Mouse (Mus musculus) left cerebral cortex, postnatal 10 days (tissue): Measurements from ENCODE around the gene Spns3. TPM values are rescaled to one million over a fixed set of nuclear protein-coding genes. Genes with fewer than 3 reads are reported as not detected.

Source experiments
- DNase-seq, 2 experiments: peaks; one replicate each; pipeline ENCODE4 v3.0.0; 2021 to 2022; ENCODE audit warnings: low spot score in 2 of 2, mixed read lengths in 1 of 2; ENCODE audit errors: extremely low spot score in 1 of 2
- intact Hi-C: fragments of 180-260 bp; cut with DNase I; formaldehyde crosslinking; loops from one replicate; pipeline ENCODE4 v1.15.1; 2025
- total RNA-seq, 2 experiments: library from RNA; stranded (reverse); gene quantifications; 2 replicates each; pipeline ENCODE4 v1.2.3; 2021

Gene Spns3
- total RNA-seq, result under 1 TPM in 1 of 2 experiments, not detected in 1; 0.11 TPM

DNA sequence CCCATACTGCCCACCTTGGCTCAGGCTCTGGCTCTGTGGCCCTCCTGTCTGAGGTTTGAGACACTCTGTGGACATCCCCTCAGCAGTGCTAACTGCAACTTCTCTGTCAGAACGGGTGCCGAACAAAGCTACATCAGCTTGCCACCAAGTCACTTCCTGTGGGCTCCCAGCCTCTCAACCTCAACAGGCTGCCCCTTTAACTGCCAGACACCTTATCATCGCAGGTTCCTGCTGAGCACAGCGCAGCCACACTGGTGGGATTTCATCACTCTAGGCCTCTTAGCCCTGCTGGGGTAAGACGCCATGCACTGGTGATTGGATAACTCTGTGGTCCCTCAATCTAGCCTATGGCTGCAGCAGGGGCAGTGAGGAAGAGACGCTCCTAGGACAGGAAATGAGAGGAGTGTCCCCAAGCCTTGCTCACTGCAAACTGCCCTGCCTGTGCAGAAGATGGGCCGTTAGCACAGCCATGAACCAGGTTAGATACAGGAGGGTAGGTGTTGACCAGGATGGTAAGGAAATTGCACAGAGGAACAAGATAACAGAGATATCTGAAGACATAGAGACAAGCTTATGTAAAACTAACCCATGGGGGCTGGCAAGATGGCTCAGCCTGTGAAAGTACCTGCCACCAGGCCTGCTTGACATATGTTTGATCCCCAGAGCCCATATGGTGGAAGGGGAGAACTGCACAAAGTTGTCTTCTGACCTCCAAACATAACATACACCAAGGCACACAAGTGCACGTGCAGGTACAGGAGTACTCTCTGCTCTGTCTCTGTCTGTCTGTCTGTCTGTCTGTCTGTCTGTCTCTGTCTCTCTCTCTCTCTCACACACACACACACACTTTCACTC, at the start of gene Spns3:
Spns3 (minus strand) TSS at position 373 of the 855 bp plus-strand sequence.
- no peak for DNase-seq
- intact Hi-C loops, result loop anchor here (10.0 kb wide), 1 partner anchor 1216 kb away; no protein-coding TSS in a partner anchor

DNA sequence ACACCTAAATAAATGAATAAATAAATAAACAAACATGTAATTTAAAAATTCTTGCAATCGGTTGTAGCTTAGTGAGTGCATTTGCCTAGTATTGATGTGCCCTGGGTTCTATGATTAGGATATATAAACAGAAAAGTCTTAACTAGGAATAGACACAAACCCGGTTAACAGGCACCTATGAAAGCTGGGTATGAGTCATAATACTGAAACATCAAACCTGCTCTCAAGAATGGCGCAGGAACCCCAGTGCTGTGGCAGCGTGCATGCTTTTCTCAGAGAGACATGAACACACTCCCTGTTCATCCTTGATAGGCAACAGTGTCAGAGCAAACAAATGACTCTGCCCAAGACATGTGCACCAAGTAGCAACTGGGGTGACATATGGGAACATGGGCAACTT, 47.5 kb upstream of the Spns3 start:
- DNase-seq, result no peak
- intact Hi-C loops, result no loop called here

DNA sequence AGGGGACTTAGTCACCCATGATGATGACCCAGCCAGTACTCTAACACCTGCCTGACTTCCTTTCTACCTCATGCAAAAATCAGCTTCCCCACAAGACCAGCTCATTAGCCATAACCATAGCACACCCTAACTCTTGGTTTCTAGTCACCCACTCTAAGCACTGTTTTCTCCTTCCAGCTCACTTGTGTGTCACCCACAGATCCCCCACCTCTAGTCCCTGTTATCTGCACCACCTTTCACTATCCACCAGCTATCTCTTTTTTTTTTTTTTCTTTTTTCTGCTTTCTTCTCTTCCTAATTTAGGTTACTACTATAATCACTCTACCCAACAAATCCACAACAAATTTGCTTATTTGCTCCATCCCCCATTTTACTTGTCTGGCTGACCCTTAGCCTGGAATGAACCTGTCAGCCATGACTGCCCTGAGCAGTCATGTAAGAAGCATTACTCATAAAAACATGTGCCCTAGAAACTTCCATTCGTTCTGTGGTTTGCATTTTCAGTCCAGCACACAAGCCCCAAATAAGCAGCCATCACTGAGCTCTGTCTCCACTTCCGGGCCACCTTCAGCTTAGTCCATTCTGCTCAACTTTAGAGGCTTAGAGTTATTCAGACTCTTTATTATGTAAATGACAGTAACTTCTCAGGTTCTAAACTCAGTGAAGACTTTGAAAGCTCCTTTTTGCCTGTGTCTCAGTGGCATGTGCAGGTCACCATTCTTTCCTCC, 44.9 kb upstream of the Spns3 start:
- intact Hi-C loops, result no loop called here
- DNase-seq, result no peak

DNA sequence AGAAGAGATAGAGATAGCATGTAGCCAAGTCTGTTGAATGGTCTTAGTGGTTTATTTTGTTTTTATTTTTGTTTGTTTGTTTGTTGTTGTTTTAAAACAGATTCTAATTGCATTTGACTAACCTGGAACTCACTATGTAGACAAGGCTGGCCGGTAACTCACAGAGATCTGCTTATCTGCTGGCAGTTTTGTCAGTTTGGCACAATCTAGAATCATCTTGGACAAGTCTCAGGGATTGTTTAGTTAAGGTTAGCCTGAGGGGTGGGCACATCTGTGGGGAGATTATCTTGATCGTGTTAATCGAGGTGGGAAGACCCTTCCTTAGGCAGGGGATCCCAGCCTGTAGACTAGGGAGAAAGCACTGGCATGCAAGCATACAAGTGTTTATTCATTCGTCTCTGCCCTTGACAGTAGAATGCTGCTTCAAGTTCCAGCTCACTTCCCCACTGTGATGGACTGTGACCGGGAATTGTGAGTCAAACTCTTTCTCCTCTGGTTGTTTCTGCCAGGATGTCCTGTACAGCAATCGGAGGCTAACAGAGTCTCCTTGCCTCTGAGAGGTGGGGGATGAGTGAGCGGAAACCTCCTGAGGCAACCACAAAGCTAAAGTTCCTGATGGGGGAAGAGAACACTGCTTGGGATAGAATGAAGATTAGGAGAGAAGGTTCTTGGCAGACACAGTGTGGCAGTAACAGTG, 37.4 kb upstream of the Spns3 start:
- intact Hi-C loops, result no loop called here
- no peak for DNase-seq

DNA sequence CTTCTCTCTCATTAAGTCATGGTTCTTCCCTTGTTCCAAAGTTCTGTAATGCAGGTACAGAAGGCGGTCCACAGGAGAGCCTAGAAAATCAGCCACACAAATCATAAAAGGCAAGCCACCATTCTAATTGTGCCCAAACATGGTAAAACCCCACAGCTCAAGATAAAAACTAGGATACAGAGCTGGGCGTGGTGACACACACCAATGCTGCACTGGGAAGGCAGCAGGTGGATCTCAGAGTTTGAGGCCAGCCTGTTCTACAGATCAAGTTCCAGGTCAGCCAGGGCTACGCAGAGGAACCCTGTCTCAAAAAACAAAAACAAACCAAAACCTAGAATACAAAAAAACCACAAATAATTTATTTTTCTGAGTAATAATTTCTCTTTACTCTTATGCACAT, 36.3 kb upstream of the Spns3 start:
- no peak for DNase-seq
- intact Hi-C loops, result no loop called here

DNA sequence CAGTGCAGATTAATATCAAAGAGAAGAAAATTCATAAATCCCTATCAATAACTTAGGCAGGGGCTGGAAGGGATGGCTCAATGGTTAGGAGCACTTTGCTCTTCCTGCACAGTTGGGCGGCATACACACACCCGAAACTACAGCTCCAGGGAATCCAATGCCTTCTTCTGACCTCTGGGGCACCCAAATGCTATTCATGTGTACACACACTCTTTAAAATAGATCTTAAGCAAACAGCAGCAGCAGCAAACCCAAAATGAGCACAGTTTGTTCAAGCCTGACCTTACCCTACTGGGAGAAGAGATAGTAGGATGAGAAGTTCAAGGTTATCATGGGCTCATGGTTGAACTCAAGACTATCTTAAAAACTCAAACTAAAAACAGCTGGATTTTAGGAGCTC, 32.8 kb upstream of the Spns3 start:
- DNase-seq, result no peak
- intact Hi-C loops, result no loop called here

DNA sequence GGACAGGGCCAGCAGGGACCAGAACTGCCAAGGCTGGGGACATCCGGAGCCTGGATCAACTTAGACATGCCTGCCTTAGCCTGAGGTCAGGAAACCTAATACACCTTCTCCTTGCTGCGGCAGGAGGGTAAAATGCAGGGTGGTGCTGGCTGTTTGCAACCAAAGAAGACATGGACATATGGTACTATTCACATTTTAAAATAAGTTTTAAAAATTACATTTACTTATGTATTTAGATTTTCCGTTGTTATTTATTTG, 32.1 kb upstream of the Spns3 start:
- DNase-seq, result no peak
- intact Hi-C loops, result no loop called here

DNA sequence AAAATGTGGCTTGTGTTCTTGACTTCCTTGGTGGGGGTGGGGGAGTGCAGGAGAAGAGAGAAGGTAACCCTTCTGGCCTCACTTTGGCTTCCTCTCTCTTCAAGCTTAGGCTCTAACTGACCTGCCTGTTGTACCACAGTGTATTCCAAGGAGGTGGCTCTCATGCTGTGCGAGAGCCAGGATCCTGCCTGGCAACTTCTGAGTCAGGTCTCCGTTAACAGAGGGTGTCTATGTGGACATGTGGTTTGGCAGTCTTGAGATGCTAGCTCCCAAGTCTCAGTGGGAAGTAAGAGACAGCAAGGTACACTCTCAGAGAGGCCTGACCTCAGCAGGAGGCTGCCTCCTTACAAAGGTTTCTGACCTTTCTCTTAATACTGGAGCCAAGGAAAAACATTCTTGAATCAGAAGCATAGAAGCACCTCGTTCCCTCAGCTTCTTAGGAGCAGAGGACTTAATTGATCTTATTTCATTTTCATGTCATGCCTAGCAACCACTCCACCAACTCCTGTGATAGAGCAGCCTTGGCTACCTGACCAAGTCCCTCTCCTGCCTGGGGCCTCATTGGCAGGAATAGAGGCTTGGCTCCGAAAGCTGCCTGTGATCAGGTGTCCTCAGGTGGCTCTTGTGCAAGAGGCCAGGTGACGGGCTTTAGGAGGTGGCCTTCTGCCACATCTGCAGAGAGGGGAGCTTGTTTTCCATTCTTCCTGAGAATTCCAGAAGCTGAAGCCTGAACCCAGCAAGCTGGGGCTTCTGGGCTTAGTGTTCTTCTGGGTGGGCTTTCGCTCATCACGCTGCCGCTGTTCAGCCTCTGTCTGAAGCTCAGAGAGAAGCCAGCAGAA, 31.5 kb upstream of the Spns3 start:
- intact Hi-C loops, result no loop called here
- DNase-seq, result no peak

DNA sequence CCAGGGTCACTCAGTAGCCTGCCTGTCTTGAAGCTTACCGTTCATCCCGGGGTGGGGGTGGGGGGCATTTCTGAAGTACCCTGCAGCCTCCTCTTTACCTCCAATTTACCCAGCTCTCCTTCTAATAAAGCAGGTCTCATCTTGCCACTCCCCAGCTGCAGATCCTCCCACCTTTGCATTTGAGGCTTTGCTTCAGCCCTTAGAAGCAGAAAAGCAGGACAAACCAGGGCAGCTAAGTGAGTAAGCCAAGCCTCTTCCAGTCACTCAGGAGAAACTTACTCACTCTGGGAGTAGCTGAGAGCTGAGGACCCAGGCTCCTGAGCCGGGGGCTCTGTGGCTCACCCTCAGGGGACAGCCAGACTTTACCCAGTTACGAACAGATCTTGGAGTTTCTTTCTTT, 28.2 kb upstream of the Spns3 start:
- no peak for DNase-seq
- intact Hi-C loops, result no loop called here

DNA sequence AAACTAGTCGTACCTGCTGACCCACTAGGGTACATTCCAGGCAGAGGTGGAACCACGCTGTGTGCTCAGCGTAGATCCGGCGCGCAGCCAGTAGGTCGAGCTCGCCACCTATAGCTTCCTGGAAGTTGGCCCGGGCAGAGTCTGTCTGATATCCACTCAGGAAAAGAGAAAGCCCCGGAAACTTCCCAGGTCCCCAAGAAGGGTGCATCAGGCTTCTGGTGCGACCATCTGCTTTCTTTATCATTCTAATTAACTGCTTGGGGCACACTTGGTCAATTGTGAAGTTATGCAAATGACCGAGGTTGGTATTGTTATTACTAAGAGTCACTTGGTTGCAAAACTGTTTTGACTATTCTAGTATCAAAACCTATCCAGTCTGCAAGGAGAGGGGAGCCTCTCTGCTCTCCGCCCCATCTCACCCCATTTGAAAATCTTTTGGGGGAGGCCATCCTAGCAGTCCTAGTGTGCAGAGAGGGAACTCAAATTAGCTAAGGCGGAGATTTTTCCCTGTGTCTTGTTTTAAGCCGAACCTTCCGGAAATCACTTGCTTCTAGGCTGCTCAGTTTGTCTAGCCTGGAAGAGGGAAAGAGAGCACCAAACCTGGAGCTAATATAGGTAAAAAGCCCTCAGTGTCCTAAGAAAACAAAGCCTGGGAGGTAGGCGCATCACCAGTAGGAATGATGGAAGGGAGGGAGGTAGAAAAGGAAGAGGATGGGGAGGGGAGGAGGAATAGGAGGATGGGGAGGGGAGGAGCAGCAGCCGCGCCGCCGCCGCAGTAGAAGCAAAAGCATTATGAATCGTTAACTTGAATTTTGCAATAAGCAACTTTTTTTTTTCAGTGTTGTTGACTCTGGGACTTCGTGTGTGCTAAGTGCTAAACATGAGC, 26.4 kb upstream of the Spns3 start:
- DNase-seq, result peak in 1 of 2 experiments; percentile 45
- intact Hi-C loops, result no loop called here

DNA sequence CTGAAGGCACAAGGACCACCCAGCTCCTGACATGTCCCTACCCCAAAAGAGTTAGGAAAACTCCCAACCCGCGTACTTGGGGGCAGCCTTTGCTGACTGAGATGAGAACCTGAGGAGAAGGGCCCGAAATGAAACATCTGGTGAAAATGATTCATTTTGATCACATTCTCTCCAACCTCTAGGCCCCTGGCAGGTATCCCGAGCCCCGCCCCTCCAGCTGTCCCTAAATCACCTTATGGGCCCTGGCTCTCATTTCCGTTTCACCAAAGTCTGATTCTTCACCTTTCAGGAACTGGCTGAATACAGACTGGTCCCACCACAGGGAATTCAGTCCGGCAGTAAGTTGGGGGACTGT, 25.8 kb upstream of the Spns3 start:
- intact Hi-C loops, result no loop called here
- peak in 1 of 2 experiments; percentile 39 for DNase-seq

DNA sequence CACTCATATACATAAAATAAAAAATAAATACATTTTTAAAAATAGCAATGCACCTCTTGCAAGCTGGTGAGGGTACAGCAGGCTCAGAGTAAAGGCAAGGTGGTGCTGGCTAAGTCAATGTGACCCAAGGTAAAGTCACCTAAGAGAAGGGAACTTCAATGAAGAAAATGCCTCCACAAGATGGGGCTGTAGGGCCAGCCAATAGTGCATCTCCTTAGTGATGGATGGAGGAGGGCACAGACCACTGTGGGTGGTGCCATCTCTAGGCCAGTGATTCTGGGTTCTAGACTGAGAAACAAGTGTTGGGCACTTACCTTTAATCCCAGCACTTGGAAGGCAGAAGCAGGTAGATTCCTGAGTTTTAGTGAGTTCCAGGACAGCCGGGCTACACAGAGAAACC, 23.5 kb upstream of the Spns3 start:
- intact Hi-C loops, result loop anchor here (5.0 kb wide), 2 partner anchors 148 to 168 kb away; no protein-coding TSS in a partner anchor
- DNase-seq, result no peak

DNA sequence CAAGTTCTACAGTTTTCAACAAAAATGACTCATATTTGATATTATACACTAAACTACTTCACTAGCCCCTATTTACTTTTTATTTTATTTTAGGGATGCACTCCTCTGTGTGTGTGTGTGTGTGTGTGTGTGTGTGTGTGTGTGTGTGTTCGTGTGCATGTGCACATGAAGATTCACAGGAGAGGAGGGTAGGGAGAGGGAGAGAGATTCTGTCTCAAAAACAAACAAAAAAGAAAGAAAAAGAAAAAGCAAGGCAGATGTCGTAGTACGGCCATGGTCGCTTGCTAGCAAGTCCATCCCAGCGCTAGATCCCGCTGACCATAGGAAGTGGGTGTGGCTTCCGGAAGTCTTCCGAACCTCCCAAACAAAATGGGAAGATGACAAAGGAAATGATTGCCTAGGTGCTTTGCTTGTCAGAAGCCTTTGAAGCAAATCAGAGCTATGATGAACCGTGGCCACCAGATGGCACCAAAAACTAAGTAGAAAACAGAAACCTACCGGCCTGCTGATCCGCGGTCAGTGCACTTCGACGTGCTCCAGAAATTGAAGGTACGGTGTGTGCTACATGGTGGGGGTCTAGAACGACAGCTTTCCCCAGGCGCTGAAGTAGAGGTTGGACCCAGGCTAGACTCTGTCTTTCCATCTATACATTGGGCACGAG, 20.1 kb upstream of the Spns3 start:
- peak; percentile 58 to 77 for DNase-seq
- intact Hi-C loops, result loop anchor here (5.0 kb wide), 2 partner anchors 152 to 172 kb away; no protein-coding TSS in a partner anchor

DNA sequence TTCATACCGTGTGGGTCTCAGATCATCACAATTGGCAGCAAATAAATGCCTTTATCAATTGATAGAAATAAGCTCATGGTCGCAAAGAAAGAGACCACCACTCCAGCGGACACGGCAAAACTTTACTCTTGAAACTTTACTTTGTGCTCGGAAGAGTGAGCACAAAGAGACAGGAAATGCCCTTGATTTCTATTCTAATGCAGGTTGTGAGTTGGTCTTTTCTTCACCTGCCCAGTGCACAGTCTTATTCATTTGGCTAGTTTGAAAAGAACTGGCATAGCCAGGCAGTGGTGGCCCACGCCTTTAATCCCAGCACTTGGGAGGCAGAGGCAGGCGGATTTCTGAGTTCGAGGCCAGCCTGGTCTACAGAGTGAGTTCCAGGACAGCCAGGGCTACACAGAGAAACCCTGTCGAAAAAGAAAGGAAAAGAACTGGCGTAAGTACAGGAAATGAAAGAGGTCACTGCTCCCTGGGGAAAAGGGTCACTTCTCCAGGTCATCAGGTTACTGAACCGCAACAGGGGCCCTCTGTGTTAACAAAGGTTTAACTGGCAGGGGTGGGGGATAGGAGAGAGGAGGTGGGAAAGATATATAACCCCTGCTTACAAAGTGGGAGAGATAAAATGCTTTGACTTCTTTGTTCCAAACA, 19.5 kb upstream of the Spns3 start:
- intact Hi-C loops, result loop anchor here (5.0 kb wide), 2 partner anchors 153 to 173 kb away; no protein-coding TSS in a partner anchor
- DNase-seq, result no peak

DNA sequence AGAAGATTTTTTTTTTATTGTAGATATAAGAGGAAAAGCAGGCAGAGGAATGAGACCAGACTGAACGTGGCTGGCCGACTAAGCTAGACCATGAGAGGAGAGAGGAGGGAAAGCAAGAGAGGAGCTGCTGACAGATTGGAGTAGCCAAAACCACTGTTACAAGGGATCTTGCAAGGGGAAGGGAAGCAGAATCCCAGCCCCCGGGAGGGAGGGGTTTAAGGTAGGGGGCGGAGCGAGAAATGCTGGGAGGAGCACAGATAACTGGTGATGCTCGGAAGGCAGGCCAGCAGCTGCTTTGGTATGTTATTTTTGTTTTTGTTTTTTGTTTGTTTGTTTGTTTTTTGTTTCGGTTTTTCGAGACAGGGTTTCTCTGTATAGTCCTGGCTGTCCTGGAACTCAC, 18.7 kb upstream of the Spns3 start:
- intact Hi-C loops, result no loop called here

DNA sequence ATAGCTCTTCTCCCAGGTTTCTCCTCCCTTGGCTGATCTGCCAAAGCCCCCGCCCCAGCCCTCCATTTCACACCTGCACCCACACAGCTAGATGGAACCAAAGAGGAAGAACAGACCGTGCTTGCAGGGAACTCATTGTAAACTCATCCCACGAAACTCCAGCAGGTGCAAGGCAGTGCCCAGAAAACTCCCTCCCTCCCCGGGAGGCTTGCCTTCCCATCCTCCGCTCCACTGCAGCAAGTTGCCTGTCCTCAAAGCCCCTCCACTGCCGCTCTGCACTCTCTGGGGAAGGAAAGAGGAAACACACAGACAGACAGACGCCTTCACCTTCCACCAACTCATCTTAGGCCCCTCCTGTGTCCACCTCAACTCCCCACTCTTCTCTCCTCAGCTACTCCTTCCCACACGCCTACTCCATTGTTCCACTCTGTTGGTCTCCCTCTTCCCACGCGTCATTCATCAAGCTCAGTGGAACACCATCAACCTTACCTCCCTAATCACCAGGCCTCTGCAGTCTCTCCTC, 16.6 kb upstream of the Spns3 start:
- intact Hi-C loops, result no loop called here
- peak; percentile 31 to 36 for DNase-seq

More for the DNA sequence above, 18.7 kb upstream of the Spns3 start:
- DNase-seq, result peak in 1 of 2 experiments; percentile 43

DNA sequence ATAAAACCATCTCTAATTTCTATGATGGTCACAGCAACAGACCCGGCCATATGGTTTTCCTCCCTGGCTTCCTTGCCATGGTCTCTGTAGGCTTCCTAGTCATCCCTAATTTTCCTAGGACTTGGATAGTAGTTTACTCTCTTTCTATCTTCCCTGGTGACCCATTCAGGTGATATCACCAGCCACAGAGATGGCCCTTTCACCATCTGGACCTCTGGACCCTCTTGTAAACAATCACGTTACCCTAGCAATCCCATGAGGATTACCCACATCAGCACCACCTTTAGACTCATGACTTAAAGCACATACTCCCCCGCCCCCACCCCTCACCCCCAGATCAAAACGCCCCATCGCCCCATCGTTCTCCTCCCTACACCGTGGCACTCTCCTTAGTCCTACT, 16.0 kb upstream of the Spns3 start:
- intact Hi-C loops, result no loop called here
- DNase-seq, result no peak
